In the genomic region with DNA sequence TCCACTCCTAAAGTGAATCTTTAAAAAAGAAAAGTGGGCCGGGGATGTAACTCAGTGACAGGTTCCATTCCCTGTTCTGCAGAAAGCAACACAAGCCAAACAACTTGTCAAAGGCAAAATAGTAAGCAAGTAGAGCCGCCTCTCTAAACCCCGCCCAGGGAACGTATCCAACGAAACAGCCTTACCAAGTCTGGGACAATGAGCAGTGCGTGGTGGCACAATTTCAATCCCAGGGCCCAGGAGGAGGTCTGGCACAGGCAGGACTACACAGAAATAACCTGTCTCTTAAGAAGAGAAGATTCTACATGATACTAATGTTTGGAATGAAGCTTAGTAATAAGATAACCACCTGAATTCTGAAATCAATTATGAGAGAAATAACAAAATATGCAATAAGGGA, we compare ENCODE assay signal across 26 mouse cellular contexts. TPM values are rescaled to one million over a fixed set of nuclear protein-coding genes. Genes with fewer than 3 reads are reported as not detected.
"Had no signal": no experiment of that assay in that cellular context is flagged by ENCODE, and none has a peak within 500 bp of the region (broad histone marks: within the 10 kb centered on the region; RNA-seq: fewer than 3 reads in every experiment).

No protein-coding gene starts in this region.

- H3K4me2 ChIP-seq: limb, embryonic 13.5 days; liver, embryonic 12.5 days; liver, embryonic 15.5 days; lung, embryonic 15.5 days; midbrain, embryonic 13.5 days had no signal

- H3K9ac ChIP-seq: limb, embryonic 13.5 days; liver, embryonic 12.5 days; liver, embryonic 15.5 days; lung, embryonic 15.5 days; midbrain, embryonic 13.5 days had no signal

- H3K9me3 ChIP-seq: limb, embryonic 10.5 days; limb, embryonic 13.5 days; liver, embryonic 12.5 days; liver, embryonic 15.5 days; lung, embryonic 15.5 days; megakaryocyte, embryonic 14.5 days; midbrain, embryonic 10.5 days; midbrain, embryonic 13.5 days had no signal

- ATAC-seq: liver, embryonic 12.5 days; midbrain, embryonic 13.5 days; midbrain, embryonic 16.5 days had no signal

- H3K4me1 ChIP-seq: limb, embryonic 10.5 days; limb, embryonic 13.5 days; lung, embryonic 15.5 days; midbrain, embryonic 13.5 days had no signal

- DNase-seq: kidney, adult 9 months; kidney, postnatal 25 days; liver; lung, adult 18-20 months; lung, postnatal 10 days; lung, postnatal 36 days; right cerebral cortex, adult 18-20 months; right cerebral cortex, postnatal 14 days; right cerebral cortex, postnatal 4 days; thymus, adult 2 months; thymus, postnatal 14 days; thymus, postnatal 4 days had no signal

- H3K27ac ChIP-seq: kidney, postnatal 0 days; limb, embryonic 10.5 days; limb, embryonic 13.5 days; liver, embryonic 12.5 days; liver, embryonic 15.5 days; lung, embryonic 15.5 days; midbrain, embryonic 10.5 days; midbrain, embryonic 13.5 days; stomach, postnatal 0 days had no signal

- H3K27me3 ChIP-seq: limb, embryonic 13.5 days; liver, embryonic 12.5 days; liver, embryonic 15.5 days; lung, embryonic 15.5 days; megakaryocyte, embryonic 14.5 days; midbrain, embryonic 13.5 days had no signal

- H3K4me3 ChIP-seq: limb, embryonic 10.5 days; limb, embryonic 13.5 days; liver, embryonic 12.5 days; liver, embryonic 15.5 days; lung, embryonic 15.5 days; megakaryocyte, embryonic 14.5 days; midbrain, embryonic 10.5 days; midbrain, embryonic 13.5 days had no signal

RNA-seq across cellular contexts. Expression of a gene that starts 25.2 kb away (rescaled TPM):
- polyA plus RNA-seq: midbrain, embryonic 13.5 days; midbrain, embryonic 16.5 days had no signal

RNA-seq across cellular contexts. Expression of a gene that starts 25.4 kb away (rescaled TPM):
- polyA plus RNA-seq: kidney, postnatal 0 days; large intestine, adult 2 months; limb, embryonic 10.5 days; limb, embryonic 13.5 days; liver, embryonic 12.5 days; liver, embryonic 15.5 days; lung, embryonic 15.5 days; midbrain, embryonic 10.5 days; neural tube, embryonic 11.5 days; stomach, embryonic 14.5 days; stomach, postnatal 0 days had no signal
